Mouse (Mus musculus) hindlimb bud, embryonic 11.5 days (tissue): Measurements from ENCODE around the gene Sort1.

Experiments used
- DNase-seq: peaks from one replicate; pipeline ENCODE4 v3.0.0-alpha.2; 2012; ENCODE audit warnings: low read depth, low spot score; ENCODE audit errors: extremely low spot score

The Sort1 gene

GRCm38 (mm10) chr3:108295379-108296219, 11.7 kb downstream of the Sort1 start:
- DNase-seq: no peak

- DNase-seq: no peak
Observed at GRCm38 (mm10) chr3:108296220-108297049, 12.6 kb downstream of the Sort1 start.

- DNase-seq: no peak
Observed at GRCm38 (mm10) chr3:108297050-108297419, 13.2 kb downstream of the Sort1 start.

GRCm38 (mm10) chr3:108297603-108298553, 14.0 kb downstream of the Sort1 start:
- no peak for DNase-seq

GRCm38 (mm10) chr3:108300455-108301030, 16.7 kb downstream of the Sort1 start:
- DNase-seq: no peak

- no peak for DNase-seq
Observed at GRCm38 (mm10) chr3:108303683-108304082, 19.8 kb downstream of the Sort1 start.

GRCm38 (mm10) chr3:108304747-108305146, 20.9 kb downstream of the Sort1 start:
- no peak for DNase-seq

- no peak for DNase-seq
Observed at GRCm38 (mm10) chr3:108306387-108306786, 22.5 kb downstream of the Sort1 start.

- DNase-seq: no peak
Observed at GRCm38 (mm10) chr3:108307485-108307884, 23.6 kb downstream of the Sort1 start.

- no peak for DNase-seq
Observed at GRCm38 (mm10) chr3:108310921-108311341, 27.0 kb downstream of the Sort1 start.

GRCm38 (mm10) chr3:108311688-108312087, 27.8 kb downstream of the Sort1 start:
- DNase-seq: no peak

- DNase-seq: no peak
Observed at GRCm38 (mm10) chr3:108312414-108312813, 28.5 kb downstream of the Sort1 start.

- DNase-seq: no peak
Observed at GRCm38 (mm10) chr3:108313138-108313537, 29.3 kb downstream of the Sort1 start.

- DNase-seq: no peak
Observed at GRCm38 (mm10) chr3:108314038-108314675, 30.3 kb downstream of the Sort1 start.

GRCm38 (mm10) chr3:108318517-108318916, 34.6 kb downstream of the Sort1 start:
- DNase-seq: peak; percentile 37

GRCm38 (mm10) chr3:108321671-108322070, 37.8 kb downstream of the Sort1 start:
- DNase-seq: no peak

GRCm38 (mm10) chr3:108322136-108322535, 38.3 kb downstream of the Sort1 start:
- no peak for DNase-seq

GRCm38 (mm10) chr3:108322962-108323361, 39.1 kb downstream of the Sort1 start:
- no peak for DNase-seq

GRCm38 (mm10) chr3:108324837-108325236, 41.0 kb downstream of the Sort1 start:
- DNase-seq: no peak

GRCm38 (mm10) chr3:108325521-108325920, 41.6 kb downstream of the Sort1 start:
- DNase-seq: no peak
